In the genomic region with DNA sequence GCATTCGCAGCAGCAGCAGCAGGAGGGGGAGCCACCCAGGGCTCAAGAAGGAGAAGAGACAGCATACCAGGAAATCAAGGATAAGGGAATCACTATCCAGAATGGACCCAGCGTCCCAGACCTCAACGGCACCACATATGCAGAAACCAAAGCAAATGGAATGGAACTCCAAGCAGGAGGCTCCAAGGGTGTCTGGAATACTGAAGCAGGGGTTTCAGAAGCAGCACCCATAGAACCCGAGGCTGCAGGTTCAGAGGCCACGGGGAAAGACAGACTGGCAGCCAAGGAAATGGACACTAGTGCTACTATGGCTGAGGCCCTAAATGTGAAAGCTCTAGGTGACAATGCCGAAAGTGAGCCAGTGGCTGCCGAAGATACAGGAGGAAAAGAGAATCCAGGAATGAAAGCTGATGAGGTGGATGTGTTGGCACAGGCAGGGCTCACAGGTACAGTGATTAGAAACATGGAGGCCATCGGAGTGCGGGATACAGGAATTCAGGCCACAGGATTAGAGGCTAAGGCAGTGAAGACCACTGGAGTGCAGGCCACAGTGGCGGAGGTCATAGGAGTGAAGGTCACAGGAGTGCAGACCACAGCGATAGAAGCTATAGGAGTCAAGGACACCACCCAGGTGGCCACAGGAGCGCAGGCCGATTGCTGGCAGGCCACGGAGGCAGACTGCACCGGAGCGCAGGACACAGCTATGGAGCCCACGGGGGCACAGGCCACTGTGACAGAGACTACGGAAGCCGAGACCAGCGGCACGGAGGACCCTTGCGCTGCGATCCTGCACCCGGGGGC, we compare ENCODE assay signal across 8 mouse cellular contexts. TPM values are rescaled to one million over a fixed set of nuclear protein-coding genes. Genes with fewer than 3 reads are reported as not detected.
DNase-seq lines count a peak whose midpoint lies in the region; ATAC-seq and TF ChIP-seq lines count a peak whose summit lies in the region.

No protein-coding gene starts in this region.

- H3K4me3 ChIP-seq in heart, embryonic 11.5 days (ENCODE audit: low read depth, low read length): peak overlapping the region; percentile 77
- peak overlapping the region; percentile 51 for H3K4me3 ChIP-seq in C2C12 (ENCODE audit: insufficient read depth, poor library complexity, severe bottlenecking)
- H3K4me3 ChIP-seq in embryonic facial prominence, embryonic 14.5 days (ENCODE audit: low read depth, low read length): peak overlapping the region; percentile 81
- H3K4me3 ChIP-seq in limb, embryonic 12.5 days (replicated peaks): peak overlapping the region; percentile 70

- peaks cover 16% of the 10 kb centered on the region for H3K79me2 ChIP-seq in C2C12 (ENCODE audit: control insufficient read depth, insufficient read depth)

- H3K27ac ChIP-seq in heart, embryonic 11.5 days (ENCODE audit: low read depth, low read length): peak overlapping the region; percentile 98
- H3K27ac ChIP-seq in embryonic facial prominence, embryonic 14.5 days (replicated peaks; ENCODE audit: low read depth, low read length): peak overlapping the region; percentile 94
- H3K27ac ChIP-seq in limb, embryonic 12.5 days: peak overlapping the region; percentile 98

- no peak for DNase-seq in heart, postnatal 4 days
- DNase-seq in embryonic facial prominence, embryonic 14.5 days (ENCODE audit: low spot score): no peak
- DNase-seq in cerebellum, adult 9-11 months: no peak
- DNase-seq in adrenal gland, postnatal 25 days: no peak

- 19% methylated on average over 24 of the region's 24 CpGs for WGBS in heart, embryonic 11.5 days (ENCODE audit: insufficient replicate concordance)
- WGBS in embryonic facial prominence, embryonic 14.5 days: 17% methylated on average over 24 of the region's 24 CpGs
- 20% methylated on average over 24 of the region's 24 CpGs for WGBS in limb, embryonic 12.5 days

- TF ChIP-seq CTCF in C2C12 (IDR thresholded peaks at IDR 0.05; ENCODE audit: control insufficient read depth, insufficient read depth, insufficient read length): no peak

- no peaks in the 10 kb centered on the region; the same call in 1 of the 2 replicates for H3K36me3 ChIP-seq in heart, embryonic 11.5 days (ENCODE audit: control insufficient read depth, insufficient read depth, low read length)
- H3K36me3 ChIP-seq in C2C12 (ENCODE audit: control insufficient read depth, insufficient read depth): no peaks in the 10 kb centered on the region
- H3K36me3 ChIP-seq in embryonic facial prominence, embryonic 14.5 days (ENCODE audit: control insufficient read depth, insufficient read depth, low read length): no peaks in the 10 kb centered on the region
- H3K36me3 ChIP-seq in limb, embryonic 12.5 days: no peaks in the 10 kb centered on the region

- peak overlapping the region; percentile 95 for H3K4me2 ChIP-seq in heart, embryonic 11.5 days
- H3K4me2 ChIP-seq in embryonic facial prominence, embryonic 14.5 days (ENCODE audit: low read depth, low read length): peak overlapping the region; percentile 90
- H3K4me2 ChIP-seq in limb, embryonic 12.5 days: peak overlapping the region; percentile 85

- H3ac ChIP-seq in C2C12 (ENCODE audit: control insufficient read depth, insufficient read length, low read depth): peak overlapping the region; percentile 96

- peaks cover 11% of the 10 kb centered on the region for H3K4me1 ChIP-seq in heart, embryonic 11.5 days (ENCODE audit: control insufficient read depth, insufficient read depth, low read length)
- peaks cover 12% of the 10 kb centered on the region; the same call in 1 of the 2 replicates for H3K4me1 ChIP-seq in embryonic facial prominence, embryonic 14.5 days (ENCODE audit: control insufficient read depth, insufficient read depth, low read length)
- peaks cover 20% of the 10 kb centered on the region for H3K4me1 ChIP-seq in limb, embryonic 12.5 days (replicated peaks)

- no peaks in the 10 kb centered on the region for H3K27me3 ChIP-seq in heart, embryonic 11.5 days (ENCODE audit: control insufficient read depth, insufficient read depth, low read length)
- peaks cover 3% of the 10 kb centered on the region for H3K27me3 ChIP-seq in C2C12 (ENCODE audit: control insufficient read depth, insufficient read depth, insufficient read length)
- no peaks in the 10 kb centered on the region for H3K27me3 ChIP-seq in embryonic facial prominence, embryonic 14.5 days (replicated peaks; ENCODE audit: control insufficient read depth, insufficient read depth, low read length)
- no peaks in the 10 kb centered on the region for H3K27me3 ChIP-seq in limb, embryonic 12.5 days

- no peaks in the 10 kb centered on the region for H3K9me3 ChIP-seq in heart, embryonic 11.5 days (replicated peaks; ENCODE audit: control insufficient read depth, low read length)
- no peaks in the 10 kb centered on the region for H3K9me3 ChIP-seq in embryonic facial prominence, embryonic 14.5 days (ENCODE audit: control insufficient read depth, low read length)
- H3K9me3 ChIP-seq in limb, embryonic 12.5 days: no peaks in the 10 kb centered on the region

- H3K79me3 ChIP-seq in C2C12 (ENCODE audit: low read depth): peaks cover 2% of the 10 kb centered on the region

- ATAC-seq in heart, embryonic 11.5 days (replicated peaks; ENCODE audit: insufficient number of reproducible peaks, low FRiP score, low TSS enrichment): peak; percentile 25
- ATAC-seq in embryonic facial prominence, embryonic 14.5 days (ENCODE audit: low read depth): no peak; the same call in 1 of the 2 replicates
- no peak; the same call in 1 of the 2 replicates for ATAC-seq in limb, embryonic 12.5 days (ENCODE audit: insufficient number of reproducible peaks, insufficient read depth, low FRiP score, low TSS enrichment, low read depth)
- ATAC-seq in neutrophil, adult 5-6 weeks (ENCODE audit: extremely low read depth, insufficient number of reproducible peaks, low FRiP score, poor library complexity, severe bottlenecking): 0 out of 2 replicates have a peak, but pooled peaks have one; percentile 2

- H3K9ac ChIP-seq in heart, embryonic 11.5 days (ENCODE audit: low read depth, low read length): peak overlapping the region; percentile 97
- H3K9ac ChIP-seq in embryonic facial prominence, embryonic 14.5 days (ENCODE audit: low read depth, low read length): peak overlapping the region; percentile 95
- H3K9ac ChIP-seq in limb, embryonic 12.5 days (replicated peaks): peak overlapping the region; percentile 93

TF ChIP-seq in C2C12, 6 proteins besides CTCF, POLR2A, EP300 and RAD21:
- TF ChIP-seq MYOD1 (IDR thresholded peaks at IDR 0.05; ENCODE audit: control insufficient read depth, insufficient read length, low read depth) (no peak), USF1 (IDR thresholded peaks at IDR 0.05; ENCODE audit: low read depth) (no peak), CEBPB (IDR thresholded peaks at IDR 0.05; ENCODE audit: low read depth) (no peak), MAX (IDR thresholded peaks at IDR 0.05) (no peak), MYOG (IDR thresholded peaks at IDR 0.05; ENCODE audit: control insufficient read depth, extremely low read depth, insufficient read length) (no peak), FOSL1 (IDR thresholded peaks at IDR 0.05; ENCODE audit: insufficient read depth, low read length, poor library complexity, severe bottlenecking) (no peak)

RNA-seq across cellular contexts. Expression of a gene that starts 6.0 kb away (rescaled TPM):
- 2.9 and 3.3 TPM in 2 replicates for polyA plus RNA-seq in heart, embryonic 11.5 days (2014; fragmentation: Nextera tagmentation; extraction: Ambion mirVana)
- 1 to 10 TPM; 2.9 to 3.5 TPM for total RNA-seq in heart, postnatal 4 days (2021)
- polyA plus RNA-seq in C2C12 (2012; fragmentation: generic; extraction: Trizol): 0.56 TPM
- 3.3 and 3.7 TPM in 2 replicates for polyA plus RNA-seq in embryonic facial prominence, embryonic 14.5 days (2014; fragmentation: Nextera tagmentation; extraction: Ambion mirVana)
- polyA plus RNA-seq in limb, embryonic 12.5 days (2016; fragmentation: Nextera tagmentation; extraction: Ambion mirVana): 4.9 and 5.1 TPM in 2 replicates
- total RNA-seq in neutrophil, adult 5-6 weeks (2017): 7.9 and 9.8 TPM in 2 replicates
- total RNA-seq in adrenal gland, postnatal 25 days (2021): 3.2 and 3.6 TPM in 2 replicates

RNA-seq across cellular contexts. Expression of a gene that starts 14.5 kb away (rescaled TPM):
- polyA plus RNA-seq in heart, embryonic 11.5 days (2014; fragmentation: Nextera tagmentation; extraction: Ambion mirVana): 7.2 and 8.1 TPM in 2 replicates
- total RNA-seq in heart, postnatal 4 days (2021): 10 to 100 TPM; 14.5 to 16.0 TPM
- polyA plus RNA-seq in C2C12 (2012; fragmentation: generic; extraction: Trizol): 8.5 TPM
- 7.2 and 7.3 TPM in 2 replicates for polyA plus RNA-seq in embryonic facial prominence, embryonic 14.5 days (2014; fragmentation: Nextera tagmentation; extraction: Ambion mirVana)
- 10.1 and 10.4 TPM in 2 replicates for polyA plus RNA-seq in limb, embryonic 12.5 days (2016; fragmentation: Nextera tagmentation; extraction: Ambion mirVana)
- 0.58 and 0.98 TPM in 2 replicates for total RNA-seq in neutrophil, adult 5-6 weeks (2017)
- total RNA-seq in adrenal gland, postnatal 25 days (2021): 30.5 and 37.8 TPM in 2 replicates

RNA-seq across cellular contexts. Expression of a gene that starts 15.3 kb away (rescaled TPM):
- polyA plus RNA-seq in heart, embryonic 11.5 days (2014; fragmentation: Nextera tagmentation; extraction: Ambion mirVana): 21.5 and 27.3 TPM in 2 replicates
- total RNA-seq in heart, postnatal 4 days (2021): 10 to 100 TPM; 16.8 to 17.0 TPM
- polyA plus RNA-seq in C2C12 (2012; fragmentation: generic; extraction: Trizol): 20.8 TPM
- polyA plus RNA-seq in embryonic facial prominence, embryonic 14.5 days (2014; fragmentation: Nextera tagmentation; extraction: Ambion mirVana): 24.4 and 29.0 TPM in 2 replicates
- 55.8 and 57.5 TPM in 2 replicates for polyA plus RNA-seq in limb, embryonic 12.5 days (2016; fragmentation: Nextera tagmentation; extraction: Ambion mirVana)
- 5.6 and 6.4 TPM in 2 replicates for total RNA-seq in neutrophil, adult 5-6 weeks (2017)
- 28.3 and 30.2 TPM in 2 replicates for total RNA-seq in adrenal gland, postnatal 25 days (2021)

RNA-seq across cellular contexts. Expression of a gene that starts 36.8 kb away (rescaled TPM):
- 0.25 and 0.63 TPM in 2 replicates for polyA plus RNA-seq in heart, embryonic 11.5 days (2014; fragmentation: Nextera tagmentation; extraction: Ambion mirVana)
- total RNA-seq in heart, postnatal 4 days (2021): 1 to 10 TPM; 1.2 to 1.3 TPM
- 0.25 TPM for polyA plus RNA-seq in C2C12 (2012; fragmentation: generic; extraction: Trizol)
- 0.20 and 0.61 TPM in 2 replicates for polyA plus RNA-seq in embryonic facial prominence, embryonic 14.5 days (2014; fragmentation: Nextera tagmentation; extraction: Ambion mirVana)
- 2.0 and 2.2 TPM in 2 replicates for polyA plus RNA-seq in limb, embryonic 12.5 days (2016; fragmentation: Nextera tagmentation; extraction: Ambion mirVana)
- total RNA-seq in neutrophil, adult 5-6 weeks (2017): 5.0 and 5.8 TPM in 2 replicates
- total RNA-seq in adrenal gland, postnatal 25 days (2021): 2.4 and 2.6 TPM in 2 replicates

RNA-seq across cellular contexts. Expression of a gene that starts 42.0 kb away (rescaled TPM):
- 25.6 and 27.3 TPM in 2 replicates for polyA plus RNA-seq in heart, embryonic 11.5 days (2014; fragmentation: Nextera tagmentation; extraction: Ambion mirVana)
- 10 to 100 TPM in 1 of 2 experiments, 1 to 10 TPM in 1; 7.2 to 10.6 TPM for total RNA-seq in heart, postnatal 4 days (2021)
- polyA plus RNA-seq in C2C12 (2012; fragmentation: generic; extraction: Trizol): 8.6 TPM
- 17.1 and 17.8 TPM in 2 replicates for polyA plus RNA-seq in embryonic facial prominence, embryonic 14.5 days (2014; fragmentation: Nextera tagmentation; extraction: Ambion mirVana)
- 15.2 TPM in 2 replicates for polyA plus RNA-seq in limb, embryonic 12.5 days (2016; fragmentation: Nextera tagmentation; extraction: Ambion mirVana)
- 1.9 TPM in 1 of 2 replicates, not detected in the other for total RNA-seq in neutrophil, adult 5-6 weeks (2017)
- 26.4 and 37.4 TPM in 2 replicates for total RNA-seq in adrenal gland, postnatal 25 days (2021)

Comparison
In these comparisons a context has a peak if more than half of its experiments do, and no peak if none do; other contexts are left out.
1. ATAC-seq: peak in heart, embryonic 11.5 days (single experiment) and neutrophil, adult 5-6 weeks (single experiment); none in embryonic facial prominence, embryonic 14.5 days (single experiment) and limb, embryonic 12.5 days (single experiment).
2. Peak in every context shown above with its lines, with median percentiles within 50 percentile points of each other: H3K27ac ChIP-seq, H3K4me2 ChIP-seq, H3K4me3 ChIP-seq and H3K9ac ChIP-seq.